Mouse (Mus musculus): ENCODE results near the gene Usp22.
"Not testable (repeated sequence)": the region's sequence is repeated elsewhere in the genome, so short reads cannot be mapped to it uniquely, and the experiment has no call there.

Gene Usp22

GRCm38 (mm10) chr11:61143564-61144469 lies 31.0 kb downstream of the Usp22 start:
- no peak for DNase-seq (ENCODE audit: low spot score in 2 of 2)

- no peak for DNase-seq (ENCODE audit: low spot score in 2 of 2)
Observed at GRCm38 (mm10) chr11:61142941-61143530, 31.8 kb downstream of the Usp22 start.

- DNase-seq (ENCODE audit: low spot score in 2 of 2) = no peak
Observed at GRCm38 (mm10) chr11:61142262-61142661, 32.6 kb downstream of the Usp22 start.

GRCm38 (mm10) chr11:61141693-61142092 lies 33.2 kb downstream of the Usp22 start:
- DNase-seq (ENCODE audit: low spot score in 2 of 2) = no peak

GRCm38 (mm10) chr11:61132943-61133342 lies 41.9 kb downstream of the Usp22 start:
- DNase-seq (ENCODE audit: low spot score in 2 of 2) = no peak

GRCm38 (mm10) chr11:61130646-61131045 lies 44.2 kb downstream of the Usp22 start:
- not testable (repeated sequence) for DNase-seq (ENCODE audit: low spot score in 2 of 2)

GRCm38 (mm10) chr11:61129305-61129704 lies 45.5 kb downstream of the Usp22 start:
- DNase-seq (ENCODE audit: low spot score in 2 of 2) = no peak

- DNase-seq (ENCODE audit: low spot score in 2 of 2) = no peak
Observed at GRCm38 (mm10) chr11:61127421-61128055, 47.3 kb downstream of the Usp22 start.

- DNase-seq (ENCODE audit: low spot score in 2 of 2) = no peak
Observed at GRCm38 (mm10) chr11:61126606-61127355, 48.1 kb downstream of the Usp22 start, which contains the start of gene Tnfrsf13b. Gene Tnfrsf13b, plus strand, starts transcription at chr11:61126755.

GRCm38 (mm10) chr11:61125970-61126369 lies 48.9 kb downstream of the Usp22 start:
- no peak for DNase-seq (ENCODE audit: low spot score in 2 of 2)

GRCm38 (mm10) chr11:61123886-61124285 lies 51.0 kb downstream of the Usp22 start:
- no peak for DNase-seq (ENCODE audit: low spot score in 2 of 2)

GRCm38 (mm10) chr11:61122769-61123288 lies 52.0 kb downstream of the Usp22 start:
- no peak for DNase-seq (ENCODE audit: low spot score in 2 of 2)

- no peak for DNase-seq (ENCODE audit: low spot score in 2 of 2)
Observed at GRCm38 (mm10) chr11:61122283-61122768, 52.5 kb downstream of the Usp22 start.

- DNase-seq (ENCODE audit: low spot score in 2 of 2) = no peak
Observed at GRCm38 (mm10) chr11:61119996-61120583, 54.8 kb downstream of the Usp22 start.

GRCm38 (mm10) chr11:61116226-61116625 lies 58.6 kb downstream of the Usp22 start:
- DNase-seq (ENCODE audit: low spot score in 2 of 2) = no peak

- no peak for DNase-seq (ENCODE audit: low spot score in 2 of 2)
Observed at GRCm38 (mm10) chr11:61112323-61112995, 62.4 kb downstream of the Usp22 start.

GRCm38 (mm10) chr11:61111472-61111871 lies 63.4 kb downstream of the Usp22 start:
- no peak for DNase-seq (ENCODE audit: low spot score in 2 of 2)

- no peak for DNase-seq (ENCODE audit: low spot score in 2 of 2)
Observed at GRCm38 (mm10) chr11:61110928-61111327, 63.9 kb downstream of the Usp22 start.

GRCm38 (mm10) chr11:61110113-61110512 lies 64.7 kb downstream of the Usp22 start:
- no peak for DNase-seq (ENCODE audit: low spot score in 2 of 2)

- DNase-seq (ENCODE audit: low spot score in 2 of 2) = no peak
Observed at GRCm38 (mm10) chr11:61109707-61110106, 65.1 kb downstream of the Usp22 start.

All from right cerebral cortex, adult 2 months (tissue).